Mouse (Mus musculus) T-cell, adult 2 months (primary cell): ENCODE measurements around the gene Rad51b.

Experiments used
- DNase-seq: peaks from one replicate; pipeline ENCODE4 v3.0.0; 2022; ENCODE audit warnings: low spot score

Rad51b gene

DNA sequence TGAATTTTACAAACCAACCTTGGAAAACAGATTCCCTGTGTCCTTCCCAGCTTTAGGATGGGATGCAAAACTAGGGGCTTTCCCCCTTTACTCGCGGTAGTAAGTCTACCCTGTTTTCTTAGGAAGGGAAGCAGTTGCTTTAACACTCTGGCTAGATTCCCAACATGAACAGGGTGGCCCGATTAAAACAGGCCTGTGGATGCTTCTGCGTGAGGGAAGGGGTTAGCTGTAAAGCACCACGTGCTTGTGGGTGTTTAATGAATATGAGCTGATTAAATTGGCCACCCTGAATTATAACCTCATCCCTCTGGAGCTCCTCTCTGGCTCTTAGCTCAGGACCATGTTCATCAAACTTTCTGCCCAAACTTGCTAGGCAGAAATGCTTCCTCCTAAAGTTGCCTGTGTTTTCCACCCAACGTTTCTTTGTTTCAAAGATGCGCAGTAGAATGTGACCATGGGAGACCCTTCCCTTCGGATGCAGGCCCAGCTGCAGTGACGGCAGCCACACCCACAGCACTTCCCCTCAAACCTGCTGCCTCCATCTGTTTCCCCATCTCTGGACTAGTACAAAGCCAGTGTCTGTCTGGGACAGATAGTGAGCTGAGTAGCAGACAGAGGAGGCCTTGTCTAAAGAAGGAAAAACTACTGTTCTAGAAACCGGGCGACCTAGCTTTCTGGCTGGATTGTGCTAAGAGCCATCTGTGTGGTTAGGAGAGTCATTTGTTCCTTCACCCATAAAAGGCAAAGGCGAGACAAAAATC lies 435.5 kb downstream of the Rad51b start:
- DNase-seq: no peak

DNA sequence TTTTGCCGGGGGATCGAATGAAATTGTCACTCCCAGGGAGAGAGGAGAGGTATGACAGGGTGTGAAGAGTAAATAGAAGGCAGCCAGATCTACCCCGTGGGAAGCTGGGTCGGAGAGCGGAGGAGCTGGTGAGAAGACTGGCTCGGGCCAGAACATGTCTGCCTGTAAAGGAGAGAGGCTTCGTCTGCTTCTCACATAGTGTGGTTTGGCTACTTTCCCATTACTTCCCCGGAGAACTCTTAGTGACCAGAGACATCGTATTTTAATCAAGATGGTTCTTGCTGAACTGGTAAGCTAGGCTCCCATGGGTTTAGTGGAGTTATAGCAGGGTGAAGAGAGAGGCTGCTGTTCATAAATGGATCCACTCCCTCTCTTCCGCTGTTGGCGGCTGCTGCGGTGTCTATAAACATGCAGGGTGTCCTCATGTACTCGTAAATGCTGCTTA lies 438.3 kb downstream of the Rad51b start:
- DNase-seq: no peak

DNA sequence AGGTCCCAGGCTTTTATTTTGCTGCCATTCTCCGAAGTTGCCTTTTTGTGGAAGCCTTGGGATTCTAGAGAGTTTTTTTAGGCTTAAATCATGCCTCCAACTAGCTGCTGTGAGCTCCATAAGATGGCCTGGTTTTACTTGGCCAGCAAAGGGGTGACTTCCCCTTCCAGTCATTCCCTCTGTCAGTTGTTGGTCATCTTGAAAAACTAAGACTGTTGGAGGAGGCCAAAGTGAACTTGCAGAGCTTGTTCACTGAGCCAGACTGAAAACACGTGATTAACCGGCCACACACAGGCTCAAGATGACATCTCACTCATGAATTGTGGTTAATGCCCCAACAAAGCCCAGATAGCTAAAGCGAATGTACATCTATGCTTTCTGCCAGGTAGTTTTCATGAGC lies 438.8 kb downstream of the Rad51b start:
- DNase-seq: no peak

GRCm38 (mm10) chr12:79738700-79739099 lies 441.6 kb downstream of the Rad51b start:
- no peak for DNase-seq

DNA sequence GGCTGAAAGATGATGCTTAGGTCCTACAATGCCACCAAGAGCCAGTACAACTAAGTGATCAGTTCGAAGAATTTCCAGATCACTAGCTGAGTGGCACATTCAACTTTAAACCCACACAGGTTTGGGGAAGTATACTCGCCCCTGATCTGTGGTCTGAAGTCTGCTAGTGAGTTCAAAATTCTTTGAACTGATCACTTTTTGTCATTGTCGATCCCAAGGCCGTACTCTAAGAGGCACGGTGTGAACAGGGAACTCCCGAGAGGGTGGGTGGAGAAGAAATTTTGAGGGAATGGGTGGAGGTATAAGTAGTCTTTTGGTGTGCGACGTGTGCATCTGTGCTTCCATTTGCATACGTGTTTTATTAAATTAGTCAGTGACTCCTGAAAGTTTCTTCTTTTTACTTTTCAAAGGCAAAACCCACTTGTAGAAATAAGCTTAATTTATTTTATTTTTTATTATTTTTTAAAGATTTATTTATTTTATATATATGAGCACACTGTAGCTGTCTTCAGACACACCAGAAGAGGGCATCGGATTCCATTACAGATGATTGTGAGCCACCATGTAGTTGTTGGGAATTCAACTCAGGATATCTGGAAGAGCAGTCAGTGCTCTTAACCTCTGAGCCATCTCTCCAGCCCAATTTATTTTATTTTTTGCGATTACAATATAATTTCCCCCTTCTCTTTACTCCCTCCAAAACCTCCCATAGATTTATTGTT lies 443.0 kb downstream of the Rad51b start:
- DNase-seq: no peak

- DNase-seq: no peak
These were observed 445.1 kb downstream of the Rad51b start for GRCm38 (mm10) chr12:79742211-79742610.

- no peak for DNase-seq
These were observed 447.0 kb downstream of the Rad51b start for GRCm38 (mm10) chr12:79744131-79744530.

- no peak for DNase-seq
These were observed 448.1 kb downstream of the Rad51b start for GRCm38 (mm10) chr12:79745225-79745624.

DNA sequence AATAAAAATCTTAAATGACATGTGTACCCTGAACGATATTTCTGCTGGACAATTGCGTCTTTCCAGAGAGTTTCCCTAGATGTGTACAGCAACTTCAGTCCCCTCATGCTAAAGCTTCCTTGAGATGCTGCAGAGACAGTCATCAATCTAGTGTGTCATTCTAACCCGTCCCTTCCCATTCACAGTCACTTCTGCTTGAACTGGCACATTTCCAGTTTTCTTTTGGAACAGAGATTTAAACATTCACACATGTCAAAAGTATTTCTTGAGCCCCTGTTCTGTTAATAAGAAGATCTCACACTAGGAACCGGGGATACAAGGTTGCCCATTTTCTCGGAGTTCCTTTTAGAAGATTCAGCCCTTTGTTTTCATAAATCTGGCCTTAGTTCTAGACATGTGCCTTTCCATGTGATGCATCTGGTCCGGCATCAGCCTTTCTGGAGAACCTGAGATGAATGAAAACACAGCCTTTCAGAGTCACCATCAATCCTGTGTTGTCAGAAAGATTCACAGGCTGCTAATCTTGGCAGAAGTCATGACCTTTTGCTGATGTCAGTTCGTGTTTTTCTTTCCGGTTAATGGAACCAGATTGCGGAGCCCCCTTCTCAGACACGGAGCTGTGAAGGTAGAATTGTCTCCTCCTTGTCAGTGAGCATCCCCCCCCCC lies 448.9 kb downstream of the Rad51b start:
- no peak for DNase-seq

- no peak for DNase-seq
These were observed 450.5 kb downstream of the Rad51b start for GRCm38 (mm10) chr12:79747541-79747940.

DNA sequence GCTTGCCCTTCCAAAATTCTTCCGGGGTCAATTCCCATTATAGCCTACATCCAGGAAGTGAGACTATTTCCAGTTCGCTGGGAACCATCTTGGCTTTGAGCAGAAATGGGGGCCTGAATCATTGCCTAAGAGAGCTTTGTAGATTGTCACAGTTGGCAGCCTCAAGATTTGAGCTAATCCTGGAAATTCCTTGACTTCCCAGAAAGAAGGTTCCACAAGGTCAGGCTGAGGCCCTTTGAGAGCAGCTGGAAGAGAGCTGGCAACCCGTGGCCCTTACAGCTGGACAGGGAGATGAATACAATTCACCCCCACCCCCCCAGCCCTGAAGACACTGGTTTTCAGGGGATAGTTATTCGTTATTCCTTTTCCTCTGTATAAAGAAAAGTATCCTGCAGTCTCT lies 451.8 kb downstream of the Rad51b start:
- DNase-seq: no peak

DNA sequence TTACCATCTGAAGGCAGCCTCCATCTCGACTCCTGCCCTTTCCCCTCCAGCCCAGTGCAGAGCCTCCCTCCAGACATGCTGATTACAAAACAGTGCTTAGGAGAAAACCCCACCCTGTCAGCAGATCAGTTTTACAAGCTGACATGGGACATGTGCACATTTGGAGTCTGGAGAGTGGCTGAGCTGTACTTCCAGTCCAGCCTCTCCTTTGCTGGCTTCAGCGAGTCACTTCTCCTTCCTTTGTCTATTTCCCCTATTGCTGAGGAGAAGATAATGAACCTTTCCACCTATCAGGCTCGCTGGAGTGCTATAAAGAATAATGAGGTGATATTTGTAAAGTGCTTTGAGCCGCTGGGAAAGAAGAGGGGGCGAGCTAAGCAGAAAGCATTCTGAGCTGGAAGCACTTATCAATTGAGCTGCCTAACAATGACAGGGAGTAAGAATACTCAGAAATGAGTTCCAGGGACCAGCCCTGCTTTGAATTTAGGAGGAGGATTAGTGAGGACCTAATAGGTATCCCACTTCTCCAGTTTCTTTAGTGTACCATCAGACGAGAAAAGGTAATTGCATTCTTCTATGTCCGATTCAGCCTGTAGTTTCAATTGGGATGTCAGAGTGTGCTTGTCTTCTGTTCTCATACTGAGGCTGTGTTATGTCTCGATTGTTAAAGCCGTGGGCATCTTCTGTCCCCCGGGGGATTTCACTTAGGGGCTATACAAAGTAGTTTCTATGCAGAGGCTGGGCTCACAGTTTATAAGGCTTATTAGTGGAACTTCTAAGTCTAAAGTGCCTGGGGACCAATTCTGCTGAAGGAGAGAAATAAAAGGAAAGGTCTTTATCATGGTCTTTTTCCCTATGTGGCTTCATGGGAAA lies 453.4 kb downstream of the Rad51b start:
- DNase-seq: no peak

GRCm38 (mm10) chr12:79751781-79752180 lies 454.7 kb downstream of the Rad51b start:
- peak; percentile 65 for DNase-seq

DNA sequence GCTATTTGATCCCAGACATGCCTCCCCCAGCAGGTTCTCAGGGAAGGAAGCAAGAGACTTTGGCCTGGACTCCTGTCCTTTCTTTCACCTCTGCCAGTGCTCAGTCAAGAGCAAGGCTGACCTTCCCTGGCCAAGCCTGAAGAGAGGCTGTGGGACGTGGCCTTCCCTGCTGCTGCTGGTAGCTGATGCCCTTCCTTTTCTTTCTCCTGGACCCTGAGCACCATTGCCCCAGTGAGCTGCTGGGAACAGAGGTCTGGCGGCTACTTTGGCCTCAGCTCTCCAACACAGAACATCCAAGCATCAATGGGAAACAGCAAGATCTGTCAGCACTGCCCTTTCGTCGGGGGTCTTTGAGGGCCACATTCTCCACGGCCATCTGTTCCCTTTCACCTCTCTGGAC lies 455.1 kb downstream of the Rad51b start:
- DNase-seq: no peak

DNA sequence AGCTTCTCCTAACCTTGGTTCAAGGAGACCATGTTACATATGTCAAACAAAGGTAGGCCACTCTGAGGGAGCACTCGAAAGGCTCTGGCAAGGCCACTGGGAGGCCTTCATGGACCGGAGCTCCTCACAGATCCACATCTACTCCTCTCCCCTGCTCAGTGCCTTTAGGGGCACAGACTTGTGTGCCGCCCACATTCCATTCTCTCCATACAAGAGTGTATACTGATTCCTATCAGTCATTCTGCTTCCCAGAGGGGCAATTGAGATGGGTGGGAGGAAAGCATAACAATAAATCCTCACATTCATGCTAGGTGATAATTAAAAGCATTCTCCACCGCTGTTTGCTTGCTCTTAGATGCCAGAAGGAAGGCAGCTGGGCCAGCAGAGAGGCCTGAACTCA lies 458.5 kb downstream of the Rad51b start:
- no peak for DNase-seq

- DNase-seq: no peak
These were observed 459.3 kb downstream of the Rad51b start for GRCm38 (mm10) chr12:79756352-79756751.

GRCm38 (mm10) chr12:79757775-79758174 lies 460.7 kb downstream of the Rad51b start:
- DNase-seq: no peak

DNA sequence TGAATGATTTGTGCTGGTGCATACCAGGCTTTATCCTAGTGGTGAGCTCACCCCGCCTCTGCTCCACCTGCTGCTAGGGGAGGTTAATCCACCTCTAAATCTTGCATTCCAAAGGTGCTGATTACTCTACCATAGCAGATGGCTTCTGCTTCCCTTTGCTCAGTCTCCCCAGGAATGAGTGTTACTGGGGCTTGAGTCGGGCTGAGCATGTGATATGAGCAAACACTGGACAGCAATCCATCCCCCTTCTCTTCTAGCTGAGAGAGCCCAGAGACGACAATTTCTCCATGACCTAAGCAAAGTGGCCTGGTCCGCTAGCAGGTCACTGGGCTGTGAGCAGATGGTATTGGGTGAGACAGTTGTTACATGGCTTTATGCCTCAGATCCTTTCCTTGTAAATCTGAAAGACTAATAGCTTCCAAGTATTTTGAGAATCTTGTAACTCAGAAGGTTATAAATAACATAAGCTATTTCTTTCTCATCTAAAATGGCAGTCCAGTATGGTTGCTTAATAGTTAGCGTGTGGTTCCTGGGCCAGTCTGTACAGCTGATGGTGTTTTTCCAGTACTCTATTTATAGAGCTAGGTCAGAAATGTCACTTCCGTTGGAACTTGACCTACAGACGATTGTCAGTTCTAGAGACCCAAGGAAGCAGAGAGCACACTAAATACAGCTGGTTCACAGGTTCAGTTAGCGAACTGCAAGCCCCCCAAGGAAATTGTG lies 462.3 kb downstream of the Rad51b start:
- DNase-seq: no peak

GRCm38 (mm10) chr12:79761217-79761616 lies 464.1 kb downstream of the Rad51b start:
- no peak for DNase-seq

DNA sequence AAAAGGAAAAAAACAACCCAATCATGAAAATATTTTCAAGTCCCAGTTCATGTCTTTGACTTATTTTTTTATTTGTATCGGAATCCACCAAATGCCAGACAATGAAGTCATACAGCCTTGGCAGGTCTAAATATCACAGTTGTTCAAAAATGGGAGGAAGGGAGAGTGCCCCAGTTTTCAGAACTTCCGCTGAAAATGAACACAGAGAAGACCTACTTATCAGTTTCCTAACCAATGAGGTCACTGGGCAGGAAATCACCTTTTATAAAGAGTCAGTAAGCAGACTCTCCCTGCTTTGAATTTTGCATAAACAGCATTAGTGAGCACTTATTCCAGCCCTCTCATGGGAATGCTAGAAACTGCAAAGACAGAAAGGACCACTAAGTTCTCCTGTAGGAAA lies 465.0 kb downstream of the Rad51b start:
- peak; percentile 13 for DNase-seq

DNA sequence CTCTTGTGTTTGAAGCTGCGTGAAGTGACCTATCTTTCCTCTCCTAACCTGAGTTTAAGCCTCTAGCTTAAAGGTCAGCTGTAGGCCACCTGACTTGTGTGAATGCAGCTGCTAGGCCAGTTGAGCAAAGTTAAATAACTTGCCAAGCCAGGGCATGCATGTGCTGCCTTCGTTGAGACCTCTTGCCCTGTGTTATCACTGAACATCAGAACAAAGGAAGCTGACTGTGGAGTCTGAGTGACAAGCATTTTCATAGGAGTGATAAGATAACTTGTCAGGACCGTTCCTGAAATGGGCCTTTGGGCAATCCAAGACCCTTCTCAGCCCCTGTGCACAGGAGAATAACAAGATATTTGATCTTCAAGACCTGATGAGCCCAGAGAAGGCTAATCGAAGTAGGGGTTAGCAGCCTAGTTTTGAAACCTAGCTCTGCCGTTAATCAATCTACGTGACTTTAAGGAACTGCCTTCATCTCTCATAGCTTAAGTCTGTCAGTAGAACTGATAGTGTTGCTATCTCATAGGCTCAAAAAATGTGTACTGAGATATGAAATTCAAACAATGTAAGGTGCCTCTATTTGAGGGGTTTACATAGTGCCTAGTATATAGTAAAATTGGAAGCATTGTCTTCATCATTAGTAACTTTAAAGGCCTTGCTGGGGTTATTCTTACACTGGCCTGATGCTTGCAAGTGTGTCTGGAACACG lies 465.6 kb downstream of the Rad51b start:
- no peak for DNase-seq
